Mouse (Mus musculus): ENCODE data around the gene Cog7. TPM values are rescaled to one million over a fixed set of nuclear protein-coding genes. Genes with fewer than 3 reads are reported as not detected.

Gene Cog7
- polyA plus RNA-seq, 1 experiment from 2014 or later, result 21.6 TPM

DNA sequence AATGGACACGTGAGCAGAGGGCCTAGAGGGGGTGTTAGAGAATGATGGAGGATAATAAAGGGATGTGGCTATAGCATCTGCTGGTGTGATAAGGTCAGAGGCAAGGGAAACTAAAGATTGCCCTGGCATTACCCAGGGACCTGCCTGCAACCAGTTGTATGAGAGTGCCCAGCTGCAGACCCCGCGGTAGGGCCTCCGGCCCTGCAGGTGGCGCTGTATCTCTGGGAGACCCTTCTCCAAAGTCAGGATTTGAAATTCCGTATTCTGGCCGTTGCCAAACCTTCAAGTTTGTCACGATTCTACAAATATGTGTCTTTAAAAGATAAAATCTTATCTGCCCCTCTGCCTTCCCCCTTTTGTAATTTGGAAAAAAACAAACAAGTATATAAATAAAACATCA lies 122.6 kb downstream of the Cog7 start:
- H3K36me3 ChIP-seq (ENCODE audit: control insufficient read depth, insufficient read depth, low read length), result no peaks in the 10 kb centered on the region
- no peak for ATAC-seq (ENCODE audit: low FRiP score)
- no peak overlapping the region for H3K4me2 ChIP-seq (replicated peaks; ENCODE audit: low read depth, low read length)
- no peak overlapping the region for H3K27ac ChIP-seq (ENCODE audit: low read depth, low read length)
- WGBS, result 83% methylated on average over 8 of the region's 8 CpGs
- no peaks in the 10 kb centered on the region for H3K27me3 ChIP-seq (ENCODE audit: control insufficient read depth, insufficient read depth, low read length)
- H3K9me3 ChIP-seq (ENCODE audit: control insufficient read depth, low read length), result no peaks in the 10 kb centered on the region
- H3K4me3 ChIP-seq (ENCODE audit: low read depth, low read length), result no peak overlapping the region
- DNase-seq (ENCODE audit: low spot score), result no peak
- no peak overlapping the region for H3K9ac ChIP-seq (ENCODE audit: low read depth, low read length)
- no peaks in the 10 kb centered on the region for H3K4me1 ChIP-seq (replicated peaks; ENCODE audit: control insufficient read depth, insufficient read depth, low read length)

DNA sequence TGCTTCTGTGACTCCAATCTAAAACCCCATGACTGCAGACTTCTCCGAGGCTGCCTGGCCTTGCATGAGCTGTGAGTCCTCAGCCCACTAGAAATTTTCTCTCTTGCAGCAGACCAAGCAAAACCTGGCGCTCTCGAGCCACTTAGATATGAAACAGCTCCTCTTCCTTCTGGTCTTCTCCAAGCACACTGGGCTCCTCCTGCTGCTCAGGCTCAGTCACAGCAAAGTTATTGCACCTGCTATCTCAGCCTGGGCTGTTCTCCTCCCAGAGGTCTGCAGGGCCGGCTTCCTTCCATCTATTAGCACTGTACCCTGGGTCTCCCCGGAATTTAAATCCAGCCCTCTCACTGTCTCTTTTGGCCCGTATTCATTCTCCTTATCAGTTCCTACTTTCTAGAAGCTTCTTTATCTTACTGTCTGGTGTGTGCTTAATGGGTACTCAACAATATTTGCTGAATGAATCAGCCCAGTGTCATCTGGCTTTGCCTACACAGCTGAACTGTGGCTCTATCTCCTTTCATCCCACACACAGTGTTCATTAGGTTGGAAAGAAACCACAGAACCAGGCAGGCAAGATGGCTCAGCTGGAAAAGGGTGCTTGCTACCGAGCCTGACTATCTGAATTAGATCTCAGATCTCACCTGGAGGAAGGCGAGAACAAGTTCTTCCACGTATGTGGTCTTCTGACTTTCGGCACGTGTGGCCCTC lies 124.2 kb downstream of the Cog7 start:
- DNase-seq (ENCODE audit: low spot score) (no peak), ATAC-seq (ENCODE audit: low FRiP score) (no peak)
- Histone ChIP-seq H3K9me3 (ENCODE audit: control insufficient read depth, low read length) (no peaks in the 10 kb centered on the region), H3K27ac (ENCODE audit: low read depth, low read length) (no peak overlapping the region), H3K27me3 (ENCODE audit: control insufficient read depth, insufficient read depth, low read length) (no peaks in the 10 kb centered on the region), H3K4me3 (ENCODE audit: low read depth, low read length) (no peak overlapping the region), H3K36me3 (ENCODE audit: control insufficient read depth, insufficient read depth, low read length) (no peaks in the 10 kb centered on the region), H3K4me2 (replicated peaks; ENCODE audit: low read depth, low read length) (no peak overlapping the region), H3K9ac (ENCODE audit: low read depth, low read length) (no peak overlapping the region), H3K4me1 (replicated peaks; ENCODE audit: control insufficient read depth, insufficient read depth, low read length) (no peaks in the 10 kb centered on the region)
- 92% methylated on average over 11 of the region's 11 CpGs for whole genome bisulfite sequencing

DNA sequence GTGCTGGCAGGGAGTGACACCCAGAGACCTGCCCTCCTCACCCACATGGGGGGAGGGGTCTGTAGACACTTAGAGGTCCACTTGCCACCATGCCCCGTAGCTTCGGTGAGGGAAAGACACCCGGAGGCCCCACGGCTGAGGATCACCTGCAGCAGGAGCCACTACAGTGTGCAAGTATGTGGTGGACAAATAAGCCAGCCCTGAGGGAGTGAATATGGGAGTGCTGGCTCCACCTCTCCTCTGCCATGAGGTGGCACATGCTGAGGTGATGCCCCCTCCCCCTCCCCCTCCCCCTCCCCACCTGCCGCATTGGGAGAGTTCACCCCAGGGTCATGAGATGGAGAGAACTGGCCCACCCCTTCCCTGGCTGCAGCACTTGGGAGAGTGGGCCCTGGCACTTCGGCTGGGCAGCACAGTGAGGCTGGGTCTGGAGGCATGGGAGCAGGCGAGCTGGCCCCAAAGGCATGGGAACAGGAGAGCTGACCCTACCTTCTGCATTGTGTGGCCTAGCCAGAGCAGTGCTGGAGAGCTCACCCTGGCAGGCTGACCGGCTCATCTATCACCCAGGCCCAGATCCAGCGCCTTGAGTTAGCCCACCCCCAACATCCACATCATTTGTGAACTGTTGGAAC lies 132.9 kb downstream of the Cog7 start:
- Histone ChIP-seq H3K9ac (ENCODE audit: low read depth, low read length) (no peak overlapping the region), H3K27ac (ENCODE audit: low read depth, low read length) (no peak overlapping the region), H3K4me2 (replicated peaks; ENCODE audit: low read depth, low read length) (no peak overlapping the region), H3K36me3 (ENCODE audit: control insufficient read depth, insufficient read depth, low read length) (no peaks in the 10 kb centered on the region), H3K27me3 (ENCODE audit: control insufficient read depth, insufficient read depth, low read length) (no peaks in the 10 kb centered on the region), H3K4me1 (replicated peaks; ENCODE audit: control insufficient read depth, insufficient read depth, low read length) (no peaks in the 10 kb centered on the region), H3K9me3 (ENCODE audit: control insufficient read depth, low read length) (no peaks in the 10 kb centered on the region), H3K4me3 (ENCODE audit: low read depth, low read length) (no peak overlapping the region)
- 89% methylated on average over 9 of the region's 9 CpGs for WGBS
- no peak for ATAC-seq (ENCODE audit: low FRiP score)
- DNase-seq (ENCODE audit: low spot score), result no peak

DNA sequence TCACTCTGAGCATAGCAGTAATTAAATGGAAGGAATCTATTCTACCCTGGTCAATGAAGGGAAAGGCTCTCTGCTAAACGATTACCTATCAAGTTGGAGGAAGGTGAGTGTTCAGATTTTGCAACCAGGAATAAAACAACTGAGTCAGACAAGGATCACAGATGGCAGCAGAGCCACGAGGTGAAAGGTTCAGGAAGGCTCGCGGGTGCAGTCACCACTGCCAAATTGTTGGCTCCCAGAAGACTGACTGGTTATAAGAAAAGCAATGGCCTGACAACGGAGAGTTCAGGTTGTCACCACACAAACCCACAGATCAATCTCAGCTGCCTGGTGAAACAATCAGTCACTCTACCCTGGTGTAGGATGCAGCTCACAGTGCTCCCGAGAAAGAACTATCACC lies 135.5 kb downstream of the Cog7 start:
- ATAC-seq (ENCODE audit: low FRiP score) (no peak), DNase-seq (ENCODE audit: low spot score) (no peak)
- Histone ChIP-seq H3K9me3 (ENCODE audit: control insufficient read depth, low read length) (no peaks in the 10 kb centered on the region), H3K4me2 (replicated peaks; ENCODE audit: low read depth, low read length) (no peak overlapping the region), H3K36me3 (ENCODE audit: control insufficient read depth, insufficient read depth, low read length) (no peaks in the 10 kb centered on the region), H3K27me3 (ENCODE audit: control insufficient read depth, insufficient read depth, low read length) (no peaks in the 10 kb centered on the region), H3K9ac (ENCODE audit: low read depth, low read length) (no peak overlapping the region), H3K4me1 (replicated peaks; ENCODE audit: control insufficient read depth, insufficient read depth, low read length) (no peaks in the 10 kb centered on the region), H3K27ac (ENCODE audit: low read depth, low read length) (no peak overlapping the region), H3K4me3 (ENCODE audit: low read depth, low read length) (no peak overlapping the region)
- 70% methylated on average over 6 of the region's 6 CpGs for WGBS

DNA sequence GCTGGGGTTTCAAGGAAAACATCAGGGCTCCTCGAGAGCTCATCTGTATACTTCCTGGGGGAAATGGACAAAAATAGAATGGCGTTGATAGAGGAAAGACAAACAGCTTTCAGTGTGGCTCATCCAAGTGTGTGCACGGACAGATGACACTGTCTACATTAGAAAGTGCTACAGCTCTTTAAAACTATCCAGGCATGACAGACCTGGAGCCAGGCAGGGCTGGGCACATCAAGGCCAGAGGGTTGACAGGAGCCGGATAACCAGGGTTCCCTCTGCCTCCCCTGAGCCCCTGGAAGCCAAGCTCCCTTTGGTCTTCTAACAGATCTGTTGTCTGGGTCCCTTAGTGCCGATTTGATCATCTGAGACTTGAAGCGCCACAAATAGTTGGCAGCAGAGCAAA lies 139.3 kb downstream of the Cog7 start:
- Histone ChIP-seq H3K27ac (ENCODE audit: low read depth, low read length) (no peak overlapping the region), H3K27me3 (ENCODE audit: control insufficient read depth, insufficient read depth, low read length) (no peaks in the 10 kb centered on the region), H3K4me1 (replicated peaks; ENCODE audit: control insufficient read depth, insufficient read depth, low read length) (no peaks in the 10 kb centered on the region), H3K9me3 (ENCODE audit: control insufficient read depth, low read length) (no peaks in the 10 kb centered on the region), H3K4me3 (ENCODE audit: low read depth, low read length) (no peak overlapping the region), H3K9ac (ENCODE audit: low read depth, low read length) (no peak overlapping the region), H3K36me3 (ENCODE audit: control insufficient read depth, insufficient read depth, low read length) (no peaks in the 10 kb centered on the region), H3K4me2 (replicated peaks; ENCODE audit: low read depth, low read length) (no peak overlapping the region)
- WGBS, result 79% methylated on average over 6 of the region's 6 CpGs
- DNase-seq (ENCODE audit: low spot score) (no peak), ATAC-seq (ENCODE audit: low FRiP score) (no peak)

DNA sequence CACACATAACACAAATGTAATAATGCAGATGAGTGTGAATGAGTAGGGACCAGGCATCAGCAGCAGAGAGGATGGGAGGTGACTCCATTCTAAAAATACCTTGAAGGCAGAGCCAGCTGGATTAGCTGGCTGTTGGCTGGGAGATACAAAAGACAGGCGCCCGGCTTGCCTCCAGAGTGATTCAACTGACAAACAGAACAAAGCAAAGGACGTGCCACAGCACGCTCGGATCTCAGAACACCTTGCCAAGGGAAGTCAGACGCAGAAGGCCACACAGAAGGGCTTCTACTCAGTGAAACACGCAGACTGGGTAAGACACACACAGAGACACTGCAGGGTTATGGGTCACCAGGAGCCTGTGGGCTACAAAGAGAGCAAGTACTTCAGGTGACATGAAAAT lies 140.7 kb downstream of the Cog7 start:
- no peak for ATAC-seq (ENCODE audit: low FRiP score)

DNA sequence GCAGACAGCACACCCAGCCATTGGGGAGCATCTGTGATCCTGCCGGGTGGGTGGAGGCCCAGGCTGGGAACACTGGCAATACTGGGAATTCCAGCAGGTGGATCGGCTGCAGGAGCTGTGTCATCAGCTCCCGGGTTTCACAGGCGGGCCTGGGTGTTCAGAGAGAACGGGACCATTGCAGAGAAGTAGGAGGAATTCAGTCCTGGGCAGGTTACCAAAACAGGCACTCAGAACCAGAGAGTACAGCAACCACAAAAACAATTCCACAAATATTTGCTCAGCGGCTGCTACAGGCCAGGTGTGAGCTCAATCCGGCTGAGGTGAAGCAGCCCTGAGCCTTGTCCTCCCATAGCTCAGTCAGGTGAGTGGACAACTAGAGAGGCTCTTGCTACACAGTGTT lies 144.7 kb downstream of the Cog7 start:
- H3K4me1 ChIP-seq (replicated peaks; ENCODE audit: control insufficient read depth, insufficient read depth, low read length), result no peaks in the 10 kb centered on the region
- DNase-seq (ENCODE audit: low spot score) (no peak), ATAC-seq (ENCODE audit: low FRiP score) (no peak)
- no peak overlapping the region for H3K4me3 ChIP-seq (ENCODE audit: low read depth, low read length)
- WGBS, result 94% methylated on average over 7 of the region's 7 CpGs
- no peaks in the 10 kb centered on the region for H3K27me3 ChIP-seq (ENCODE audit: control insufficient read depth, insufficient read depth, low read length)
- no peak overlapping the region for H3K9ac ChIP-seq (ENCODE audit: low read depth, low read length)
- H3K36me3 ChIP-seq (ENCODE audit: control insufficient read depth, insufficient read depth, low read length), result no peaks in the 10 kb centered on the region
- no peak overlapping the region for H3K4me2 ChIP-seq (replicated peaks; ENCODE audit: low read depth, low read length)
- no peaks in the 10 kb centered on the region for H3K9me3 ChIP-seq (ENCODE audit: control insufficient read depth, low read length)
- no peak overlapping the region for H3K27ac ChIP-seq (ENCODE audit: low read depth, low read length)

More for the DNA sequence above, 140.7 kb downstream of the Cog7 start:
- Histone ChIP-seq H3K9me3 (ENCODE audit: control insufficient read depth, low read length) (no peaks in the 10 kb centered on the region), H3K36me3 (ENCODE audit: control insufficient read depth, insufficient read depth, low read length) (no peaks in the 10 kb centered on the region), H3K4me2 (replicated peaks; ENCODE audit: low read depth, low read length) (no peak overlapping the region), H3K9ac (ENCODE audit: low read depth, low read length) (no peak overlapping the region), H3K4me3 (ENCODE audit: low read depth, low read length) (no peak overlapping the region), H3K27me3 (ENCODE audit: control insufficient read depth, insufficient read depth, low read length) (no peaks in the 10 kb centered on the region), H3K4me1 (replicated peaks; ENCODE audit: control insufficient read depth, insufficient read depth, low read length) (no peaks in the 10 kb centered on the region), H3K27ac (ENCODE audit: low read depth, low read length) (no peak overlapping the region)
- WGBS, result 73% methylated on average over 7 of the region's 7 CpGs
- no peak for DNase-seq (ENCODE audit: low spot score)

DNA sequence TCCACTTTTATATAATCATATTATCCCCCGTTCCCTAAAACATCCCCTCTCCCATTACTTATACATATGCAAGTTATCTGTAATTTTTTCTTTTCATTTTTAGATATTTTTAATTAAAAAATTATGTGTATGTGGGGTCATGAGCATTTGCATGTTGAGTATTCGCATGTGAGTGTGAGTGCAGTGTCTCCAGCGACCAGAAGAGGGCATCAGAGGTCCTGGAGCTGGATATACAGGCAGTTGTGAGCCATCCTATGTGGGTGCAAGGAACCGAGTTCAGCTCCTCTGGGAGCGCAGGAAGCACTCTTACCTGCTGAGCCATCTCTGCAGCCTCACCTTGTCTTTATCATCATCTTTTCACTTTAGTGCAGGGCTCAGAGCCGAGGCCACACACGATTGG lies 146.1 kb downstream of the Cog7 start:
- no peak overlapping the region for H3K4me2 ChIP-seq (replicated peaks; ENCODE audit: low read depth, low read length)
- 83% methylated on average over 7 of the region's 7 CpGs for WGBS
- no peaks in the 10 kb centered on the region for H3K36me3 ChIP-seq (ENCODE audit: control insufficient read depth, insufficient read depth, low read length)
- no peaks in the 10 kb centered on the region for H3K9me3 ChIP-seq (ENCODE audit: control insufficient read depth, low read length)
- no peaks in the 10 kb centered on the region for H3K4me1 ChIP-seq (replicated peaks; ENCODE audit: control insufficient read depth, insufficient read depth, low read length)
- H3K27ac ChIP-seq (ENCODE audit: low read depth, low read length), result no peak overlapping the region
- H3K9ac ChIP-seq (ENCODE audit: low read depth, low read length), result no peak overlapping the region
- ATAC-seq (ENCODE audit: low FRiP score) (no peak), DNase-seq (ENCODE audit: low spot score) (no peak)
- H3K4me3 ChIP-seq (ENCODE audit: low read depth, low read length), result no peak overlapping the region
- no peaks in the 10 kb centered on the region for H3K27me3 ChIP-seq (ENCODE audit: control insufficient read depth, insufficient read depth, low read length)
